Mouse (Mus musculus) cerebellum, postnatal 4 days (tissue): Measurements from ENCODE around the gene Sars2.
A peak's percentile ranks its signal among the peaks of the same experiment; 100 is the strongest.

Source experiments
- DNase-seq, 2 experiments: peaks; one replicate each; pipeline ENCODE4 v3.0.0; 2022; ENCODE audit warnings: low spot score in 2 of 2, mixed read lengths in 1 of 2

Sars2 gene

DNA sequence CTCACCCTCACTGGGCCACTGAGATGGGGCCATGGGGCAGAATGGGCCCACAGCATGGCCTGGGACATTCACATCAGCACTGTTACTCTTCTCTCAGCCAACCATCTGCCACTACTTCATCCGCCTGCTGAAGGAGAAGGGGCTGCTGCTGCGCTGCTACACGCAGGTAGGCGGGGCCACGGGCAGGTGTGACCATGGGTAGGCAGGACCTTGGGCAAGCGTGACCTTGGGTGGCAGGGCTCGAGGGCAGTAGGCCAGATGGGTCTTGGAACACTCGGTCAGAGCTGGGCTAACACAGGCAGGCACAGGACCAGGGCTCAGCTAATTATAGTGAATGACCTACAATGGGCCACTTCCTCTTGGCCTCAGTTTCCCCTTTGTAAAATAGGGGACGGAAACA, 37.0 kb downstream of the Sars2 start:
- no peak for DNase-seq

- peak; percentile 79 to 93 for DNase-seq
Observed at GRCm38 (mm10) chr7:28780067-28780658, 38.4 kb downstream of the Sars2 start.

DNA sequence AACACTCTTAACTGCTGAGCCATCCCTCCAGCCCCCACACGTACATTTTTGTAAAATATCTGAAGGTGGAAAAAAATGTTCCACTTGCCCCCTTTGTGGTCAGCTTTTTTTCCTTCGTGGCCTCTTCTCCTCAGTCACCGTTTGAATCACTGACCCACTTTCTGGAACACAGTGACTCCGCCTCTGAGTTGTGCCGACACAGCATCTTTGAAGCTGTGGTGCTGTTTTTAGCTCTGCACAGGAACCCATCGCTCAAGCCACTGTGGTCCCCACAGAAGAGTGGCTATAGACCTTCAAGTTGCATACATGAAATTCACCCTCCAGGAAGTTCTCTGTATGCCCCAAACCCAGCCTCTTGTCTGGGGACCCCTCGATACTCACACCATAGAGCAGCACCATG, 39.1 kb downstream of the Sars2 start:
- no peak for DNase-seq

DNA sequence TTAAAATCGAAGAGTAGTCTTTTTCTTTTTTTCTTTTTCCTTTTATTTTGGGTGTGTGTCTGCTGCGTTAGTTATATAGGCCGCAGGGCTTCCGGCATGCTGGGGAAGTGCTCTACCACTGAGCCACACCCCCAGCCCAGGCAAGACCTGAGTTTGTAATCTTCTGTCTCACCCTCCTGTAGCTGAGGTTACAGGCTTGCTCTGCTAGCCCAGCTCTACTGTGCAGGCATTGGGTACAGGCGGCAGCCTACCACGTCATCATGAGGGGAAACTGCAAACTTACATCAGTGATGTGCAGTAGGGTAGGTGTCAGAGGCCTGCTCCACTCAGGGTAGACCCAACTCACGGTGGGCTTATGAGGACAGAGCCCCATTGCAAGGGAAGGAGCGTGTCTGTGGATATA, 39.5 kb downstream of the Sars2 start:
- DNase-seq = no peak

GRCm38 (mm10) chr7:28785161-28785560, 43.4 kb downstream of the Sars2 start:
- no peak for DNase-seq

GRCm38 (mm10) chr7:28787884-28788283, 46.1 kb downstream of the Sars2 start:
- DNase-seq = no peak

GRCm38 (mm10) chr7:28788307-28789195, 46.8 kb downstream of the Sars2 start, which contains the start of gene Rinl:
Gene Rinl, plus strand, starts transcription at chr7:28788969.
- DNase-seq = no peak

- no peak for DNase-seq
Observed at GRCm38 (mm10) chr7:28789235-28789634, 47.4 kb downstream of the Sars2 start.

DNA sequence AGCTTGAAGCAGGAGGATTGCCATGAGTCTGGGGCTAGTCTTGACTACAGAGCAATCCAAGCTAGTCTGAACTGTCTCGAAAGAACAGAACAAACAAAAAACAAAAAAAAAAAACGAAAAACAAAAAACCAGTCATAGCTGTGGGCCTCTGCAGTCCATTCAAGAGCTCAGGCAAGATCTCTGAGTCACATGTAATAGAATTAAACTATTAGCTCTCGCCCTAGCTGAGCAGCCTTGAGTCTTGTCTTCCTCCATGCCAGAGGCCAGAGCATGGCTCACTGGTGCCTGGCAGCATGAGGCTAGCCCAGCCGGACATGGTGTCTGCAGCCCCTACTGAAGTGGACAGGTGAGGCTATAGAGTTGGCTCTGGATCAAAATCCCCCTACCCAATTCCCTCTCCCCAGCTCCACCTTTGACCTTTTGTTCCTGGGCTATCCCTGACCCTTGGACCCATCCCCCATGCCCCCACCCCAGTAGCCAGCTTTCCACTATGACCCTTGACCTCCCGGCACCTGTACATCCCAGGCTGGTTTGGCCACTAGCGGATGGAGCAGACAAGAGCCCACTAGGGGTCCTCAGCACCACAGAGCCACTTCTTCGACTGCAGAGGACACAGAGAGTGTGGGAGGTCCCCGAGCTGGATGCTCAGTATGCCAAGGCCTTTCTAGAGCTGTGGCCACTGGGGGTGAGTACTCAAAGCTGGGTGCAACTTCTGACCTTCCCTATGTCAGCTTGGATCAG, 48.4 kb downstream of the Sars2 start:
- DNase-seq = no peak

GRCm38 (mm10) chr7:28791706-28792105, 49.9 kb downstream of the Sars2 start:
- no peak for DNase-seq

- DNase-seq = no peak
Observed at GRCm38 (mm10) chr7:28792391-28793185, 50.8 kb downstream of the Sars2 start.

DNA sequence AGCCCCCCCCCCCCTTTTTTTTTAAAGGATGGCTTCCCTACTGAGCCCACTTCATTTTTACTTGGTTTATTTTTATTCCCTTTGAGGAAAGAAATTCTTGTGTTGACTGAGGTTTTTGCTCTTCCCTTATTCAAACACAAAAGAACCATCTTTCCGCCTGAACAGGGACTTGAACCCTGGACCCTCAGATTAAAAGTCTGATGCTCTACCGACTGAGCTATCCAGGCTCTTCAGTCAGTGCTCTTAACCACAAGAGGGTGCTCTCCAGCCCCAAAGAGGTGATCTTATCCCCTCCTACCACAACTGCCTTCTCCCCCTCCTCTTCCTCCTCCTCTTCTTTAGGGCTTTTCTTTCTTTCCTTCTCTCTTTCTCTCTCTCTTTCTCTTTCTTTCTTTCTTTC, 52.0 kb downstream of the Sars2 start:
- no peak for DNase-seq

DNA sequence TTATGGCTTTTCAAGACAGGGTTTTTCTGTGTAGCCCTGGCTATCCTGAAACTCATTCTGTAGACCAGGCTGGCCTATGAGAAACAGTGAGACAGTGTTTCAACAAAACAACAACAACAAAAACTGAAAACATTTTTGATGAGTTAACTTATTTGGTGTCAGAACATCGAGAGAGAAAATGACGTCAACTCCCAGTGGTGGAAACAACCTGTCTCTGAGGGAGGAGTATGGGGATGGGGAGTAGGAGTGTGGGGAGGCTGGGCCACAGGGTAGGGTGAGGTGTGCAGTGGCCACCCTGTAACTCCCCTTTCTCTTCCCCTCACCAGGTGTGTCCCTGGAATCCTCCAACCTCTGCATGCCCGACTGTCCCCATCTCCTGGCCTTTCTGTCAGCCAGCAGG, 52.7 kb downstream of the Sars2 start:
- no peak for DNase-seq

GRCm38 (mm10) chr7:28795832-28796231, 54.0 kb downstream of the Sars2 start:
- DNase-seq = no peak

- DNase-seq = peak; percentile 60 to 81
Observed at GRCm38 (mm10) chr7:28796562-28796975, 54.8 kb downstream of the Sars2 start.

DNA sequence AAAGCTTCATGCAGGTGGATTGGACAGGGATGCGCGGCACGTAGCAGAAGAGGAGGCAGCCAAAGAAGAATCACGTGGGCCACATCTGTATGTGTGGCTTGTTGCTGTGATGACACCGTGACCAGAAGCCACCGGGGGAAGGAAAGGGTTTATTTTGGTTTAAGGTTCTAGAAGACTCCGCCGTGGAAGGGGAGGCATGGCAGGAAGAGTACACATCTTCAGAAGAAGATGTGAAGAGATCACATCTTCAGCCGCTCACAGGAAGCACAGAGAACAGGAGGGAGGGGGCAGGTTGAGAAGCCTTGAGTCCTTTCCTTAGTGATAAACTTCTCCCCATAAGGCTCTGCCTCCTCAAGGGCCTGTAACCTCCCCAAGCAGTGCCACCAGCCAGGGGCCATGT, 58.2 kb downstream of the Sars2 start:
- DNase-seq = no peak

DNA sequence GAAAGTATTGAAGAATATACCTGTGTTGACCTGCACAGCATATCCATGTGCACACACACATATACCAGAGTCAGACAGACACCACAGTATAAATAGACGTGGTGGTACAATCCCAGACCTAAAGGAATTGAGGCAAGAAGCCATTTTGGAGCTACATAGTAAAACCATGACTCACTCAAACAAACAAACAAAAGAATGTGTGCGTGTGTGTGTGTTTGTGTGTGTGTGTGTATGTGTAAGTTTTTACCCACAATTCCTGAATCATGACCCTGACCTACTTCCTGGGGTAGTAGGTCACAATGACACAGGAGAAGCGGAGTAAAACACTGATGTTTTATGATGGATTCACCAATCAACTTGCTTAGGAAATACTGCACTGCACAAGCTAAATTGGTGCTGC, 59.7 kb downstream of the Sars2 start:
- no peak for DNase-seq

DNA sequence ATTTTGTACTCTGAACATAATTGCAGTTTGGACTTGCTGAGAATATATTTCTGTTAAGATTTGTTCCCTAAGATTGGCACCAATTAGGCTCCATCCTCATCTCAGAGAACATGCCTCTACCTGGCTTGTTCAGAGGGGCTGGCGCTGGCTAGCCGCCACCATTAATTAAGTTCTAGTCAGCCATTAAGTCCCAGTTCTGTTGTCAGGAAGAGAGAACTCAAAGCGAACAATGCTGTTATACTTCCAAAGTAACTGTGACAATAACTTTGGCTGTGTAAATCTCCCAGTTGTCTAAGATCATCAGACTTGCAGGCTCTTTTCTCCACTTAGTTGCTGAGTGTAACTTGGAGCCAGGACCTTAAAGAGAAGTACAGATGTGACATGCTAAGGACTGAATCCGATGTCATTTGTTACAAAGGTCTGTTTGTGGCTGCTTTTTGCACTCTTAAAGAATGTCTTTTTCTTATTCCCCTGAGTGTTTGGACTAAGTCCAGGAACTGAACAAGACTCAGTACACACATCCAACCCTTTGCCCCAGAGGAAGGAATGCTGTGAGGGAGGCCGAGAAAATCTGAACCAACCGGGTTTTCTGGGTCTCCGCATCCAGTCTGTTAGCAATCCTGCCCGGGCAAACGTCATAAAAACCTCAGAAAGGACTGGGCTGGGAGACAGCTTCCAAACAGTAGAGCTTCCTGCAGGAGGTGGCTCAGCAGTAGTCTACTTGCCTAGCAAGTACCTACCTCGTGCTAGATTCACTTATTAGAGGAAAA, 60.3 kb downstream of the Sars2 start:
- DNase-seq = no peak

GRCm38 (mm10) chr7:28802846-28803588, 61.2 kb downstream of the Sars2 start:
- no peak for DNase-seq
